Mouse (Mus musculus): ENCODE measurements around the gene 1700015G11Rik.

Gene 1700015G11Rik

DNA sequence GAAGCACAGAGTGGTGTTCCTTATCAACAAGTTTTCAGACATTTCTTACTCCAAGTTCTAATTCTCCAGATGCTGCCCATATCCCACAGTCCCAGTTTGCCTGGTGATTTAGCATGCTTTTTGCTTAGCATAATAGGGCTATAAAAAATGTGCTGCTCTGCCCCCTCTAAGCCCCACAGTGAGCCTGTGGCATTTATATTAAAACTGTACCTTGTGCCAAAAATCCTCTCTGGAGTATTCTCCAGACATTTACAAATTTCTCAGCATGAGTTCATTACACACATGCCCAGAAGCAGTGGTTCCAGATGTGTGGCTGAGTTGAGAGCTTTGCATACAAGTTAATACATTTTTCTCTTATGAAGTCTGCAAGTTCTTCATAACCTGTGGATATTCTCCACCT is 46.1 kb downstream of the 1700015G11Rik start:
- DNase-seq (ENCODE audit: low read depth, low spot score): no peak

DNA sequence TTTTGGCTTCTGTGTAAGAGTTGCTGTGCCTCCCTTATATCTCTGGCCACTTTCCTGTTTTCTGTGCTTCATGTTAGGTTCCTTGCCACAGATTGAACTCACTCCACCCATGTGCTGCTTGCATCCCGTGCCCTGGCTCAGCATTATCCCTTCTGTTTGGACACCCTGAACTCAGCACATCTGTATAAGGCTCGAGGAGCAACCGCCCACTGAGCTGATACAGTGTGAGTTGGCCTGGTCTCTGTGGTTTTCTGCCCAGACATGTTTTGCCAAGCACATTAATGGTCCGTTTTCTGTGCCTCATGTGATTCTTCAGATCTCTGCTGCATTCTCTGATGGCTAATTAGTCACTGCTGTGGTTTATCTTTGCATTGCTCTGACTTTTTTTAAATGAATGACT is 47.9 kb downstream of the 1700015G11Rik start:
- DNase-seq (ENCODE audit: low read depth, low spot score): no peak

DNA sequence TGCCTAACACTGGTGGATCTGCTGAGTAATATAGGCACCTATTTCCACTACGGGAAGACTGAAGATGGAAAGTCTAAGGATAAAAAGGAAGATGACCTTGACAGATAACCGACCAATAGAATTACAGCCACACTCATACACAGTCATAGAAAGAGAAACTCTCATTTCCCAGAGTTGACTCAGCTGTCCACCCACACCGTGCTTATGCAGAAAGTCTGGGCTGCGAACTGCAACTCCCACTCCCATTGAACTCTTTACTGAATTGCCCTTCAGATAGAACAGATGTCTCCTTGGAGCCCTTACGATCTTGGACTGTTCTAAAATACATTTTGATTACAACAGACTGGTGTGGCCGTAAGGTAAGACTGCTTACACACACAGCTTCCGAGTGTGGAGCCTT is 50.8 kb downstream of the 1700015G11Rik start:
- DNase-seq (ENCODE audit: low read depth, low spot score): no peak

DNA sequence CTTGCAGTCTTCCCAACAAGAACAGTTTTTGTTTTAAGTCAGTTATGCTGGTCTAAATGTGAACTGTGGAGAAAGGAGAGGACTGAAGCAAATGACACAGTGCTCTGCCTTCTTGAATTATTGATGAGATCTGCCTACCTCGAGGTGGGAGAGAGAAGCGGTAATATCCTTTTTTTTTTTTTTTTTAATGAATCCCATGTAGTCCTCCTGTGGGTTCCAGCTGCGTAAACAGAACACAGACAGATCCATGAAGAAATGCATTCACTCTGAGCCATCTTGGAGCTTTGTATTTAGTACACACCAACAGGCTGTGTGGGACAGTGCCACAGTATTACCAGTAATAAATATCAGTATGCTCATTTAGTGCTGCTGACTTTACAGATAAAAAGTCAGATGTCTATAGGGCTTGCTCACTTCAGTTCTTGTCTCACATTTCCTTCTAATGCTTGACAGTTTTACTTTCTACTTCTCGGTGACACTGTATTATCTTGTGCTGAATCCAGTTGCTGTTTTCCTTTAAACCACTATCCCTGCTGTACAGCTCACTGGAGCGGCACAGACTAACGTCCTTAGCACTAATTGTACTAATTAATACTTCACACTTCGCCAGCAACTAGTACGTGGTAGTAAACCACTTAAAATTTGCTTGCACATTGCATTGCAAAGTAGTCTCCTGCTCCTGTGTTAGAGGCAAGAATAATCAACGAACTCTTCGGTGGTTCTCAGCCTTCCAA is 53.1 kb downstream of the 1700015G11Rik start:
- DNase-seq (ENCODE audit: low read depth, low spot score): no peak

Measured in embryo, embryonic 11.5 days (tissue).